Mouse (Mus musculus): ENCODE measurements around the gene Lin7c. TPM values are rescaled to one million over a fixed set of nuclear protein-coding genes. Genes with fewer than 3 reads are reported as not detected.

Gene Lin7c
- polyA plus RNA-seq, 1 experiment from 2014 or later: 126 TPM

DNA sequence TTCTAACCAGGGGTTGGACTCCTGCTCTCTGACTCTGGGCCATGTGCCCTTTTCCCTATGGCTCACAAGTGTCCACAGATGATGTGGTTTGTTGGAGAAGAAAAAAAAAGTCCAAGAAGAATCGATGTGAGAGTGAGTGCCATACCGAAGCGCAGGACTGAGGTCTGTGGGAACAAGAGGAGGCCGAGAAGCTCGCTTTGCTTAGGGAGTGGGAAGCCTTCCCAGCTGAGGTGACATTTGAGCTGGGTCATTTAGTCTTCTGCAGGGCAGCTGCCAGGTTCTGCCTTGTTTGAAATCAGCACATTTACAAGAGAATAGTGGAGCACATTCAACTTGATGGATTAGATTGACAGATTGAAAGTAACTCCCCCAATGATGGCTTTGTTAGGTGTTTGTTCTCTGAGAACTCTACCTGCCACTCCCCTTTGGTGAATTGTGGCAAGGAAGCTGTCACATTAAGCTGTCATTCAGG lies 51.4 kb downstream of the Lin7c start:
- peaks cover 37% of the 10 kb centered on the region for H3K27me3 ChIP-seq (ENCODE audit: control insufficient read depth, insufficient read depth, low read length)
- H3K4me2 ChIP-seq (ENCODE audit: low read depth, low read length, severe bottlenecking): no peak overlapping the region
- no peaks in the 10 kb centered on the region; the same call in 1 of the 2 replicates for H3K9me3 ChIP-seq (ENCODE audit: control insufficient read depth, low read length)
- no peak overlapping the region for H3K4me3 ChIP-seq (ENCODE audit: low read depth, low read length)
- H3K27ac ChIP-seq (ENCODE audit: low read depth, low read length): no peak overlapping the region
- H3K36me3 ChIP-seq (ENCODE audit: control insufficient read depth, insufficient read depth, low read length): no peaks in the 10 kb centered on the region
- WGBS: 7% methylated on average over 5 of the region's 5 CpGs
- DNase-seq (ENCODE audit: low spot score) (peak; percentile 55), ATAC-seq (replicated peaks; ENCODE audit: low FRiP score) (peak; percentile 61)
- H3K9ac ChIP-seq (ENCODE audit: low read length): no peak overlapping the region
- H3K4me1 ChIP-seq (replicated peaks; ENCODE audit: control insufficient read depth, insufficient read depth, low read length): peaks cover 7% of the 10 kb centered on the region; the same call in 1 of the 2 replicates

- H3K4me1 ChIP-seq (replicated peaks; ENCODE audit: control insufficient read depth, insufficient read depth, low read length): peaks cover 7% of the 10 kb centered on the region; the same call in 1 of the 2 replicates
- H3K27me3 ChIP-seq (ENCODE audit: control insufficient read depth, insufficient read depth, low read length): peaks cover 42% of the 10 kb centered on the region
- no peaks in the 10 kb centered on the region; the same call in 1 of the 2 replicates for H3K9me3 ChIP-seq (ENCODE audit: control insufficient read depth, low read length)
- DNase-seq (ENCODE audit: low spot score) (no peak), ATAC-seq (replicated peaks; ENCODE audit: low FRiP score) (peak; percentile 87)
- H3K4me2 ChIP-seq (ENCODE audit: low read depth, low read length, severe bottlenecking): peak overlapping the region; percentile 26; the same call in 1 of the 2 replicates
- H3K36me3 ChIP-seq (ENCODE audit: control insufficient read depth, insufficient read depth, low read length): no peaks in the 10 kb centered on the region
- H3K4me3 ChIP-seq (ENCODE audit: low read depth, low read length): no peak overlapping the region
- peak overlapping the region; percentile 25; the same call in 1 of the 2 replicates for H3K27ac ChIP-seq (ENCODE audit: low read depth, low read length)
- H3K9ac ChIP-seq (ENCODE audit: low read length): no peak overlapping the region
- WGBS: 18% methylated on average over 8 of the region's 8 CpGs
Observed at GRCm38 (mm10) chr2:109942810-109943570, 52.3 kb downstream of the Lin7c start.

DNA sequence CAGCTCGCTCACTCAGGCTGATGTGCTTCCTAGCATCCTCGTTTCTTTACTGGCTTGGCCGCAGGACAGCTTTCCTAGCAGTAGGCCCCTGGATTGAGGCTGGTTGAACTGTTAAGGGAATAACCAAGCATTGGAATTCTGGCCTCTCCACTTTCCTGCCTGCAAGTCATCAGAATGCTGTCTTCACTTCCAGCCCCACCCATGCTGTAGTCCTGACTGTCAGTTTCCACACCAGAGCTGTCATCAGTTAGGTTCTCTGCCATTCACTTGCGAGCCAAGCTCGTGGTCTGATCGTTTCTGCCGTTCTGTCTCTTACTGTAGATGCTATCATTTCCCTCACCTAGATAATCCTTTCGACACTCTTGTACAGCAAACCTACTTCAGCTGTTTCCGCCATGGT lies 54.3 kb downstream of the Lin7c start:
- Histone ChIP-seq H3K4me1 (replicated peaks; ENCODE audit: control insufficient read depth, insufficient read depth, low read length) (peaks cover 7% of the 10 kb centered on the region; the same call in 1 of the 2 replicates), H3K9me3 (ENCODE audit: control insufficient read depth, low read length) (no peaks in the 10 kb centered on the region; the same call in 1 of the 2 replicates), H3K9ac (ENCODE audit: low read length) (no peak overlapping the region), H3K27me3 (ENCODE audit: control insufficient read depth, insufficient read depth, low read length) (peaks cover 45% of the 10 kb centered on the region), H3K36me3 (ENCODE audit: control insufficient read depth, insufficient read depth, low read length) (no peaks in the 10 kb centered on the region), H3K4me2 (ENCODE audit: low read depth, low read length, severe bottlenecking) (no peak overlapping the region), H3K27ac (ENCODE audit: low read depth, low read length) (no peak overlapping the region), H3K4me3 (ENCODE audit: low read depth, low read length) (no peak overlapping the region)
- ATAC-seq (replicated peaks; ENCODE audit: low FRiP score) (no peak), DNase-seq (ENCODE audit: low spot score) (no peak)
- 70% methylated on average over 9 of the region's 9 CpGs for WGBS

GRCm38 (mm10) chr2:109945532-109945931 lies 54.9 kb downstream of the Lin7c start:
- 65% methylated on average over 4 of the region's 4 CpGs for WGBS
- Histone ChIP-seq H3K9ac (ENCODE audit: low read length) (no peak overlapping the region), H3K27ac (ENCODE audit: low read depth, low read length) (no peak overlapping the region), H3K27me3 (ENCODE audit: control insufficient read depth, insufficient read depth, low read length) (peaks cover 50% of the 10 kb centered on the region), H3K9me3 (ENCODE audit: control insufficient read depth, low read length) (no peaks in the 10 kb centered on the region; the same call in 1 of the 2 replicates), H3K4me1 (replicated peaks; ENCODE audit: control insufficient read depth, insufficient read depth, low read length) (peaks cover 7% of the 10 kb centered on the region; the same call in 1 of the 2 replicates), H3K4me3 (ENCODE audit: low read depth, low read length) (no peak overlapping the region), H3K4me2 (ENCODE audit: low read depth, low read length, severe bottlenecking) (no peak overlapping the region), H3K36me3 (ENCODE audit: control insufficient read depth, insufficient read depth, low read length) (no peaks in the 10 kb centered on the region)
- ATAC-seq (replicated peaks; ENCODE audit: low FRiP score) (no peak), DNase-seq (ENCODE audit: low spot score) (no peak)

- WGBS: 93% methylated on average over 6 of the region's 6 CpGs
Observed at GRCm38 (mm10) chr2:109946426-109946825, 55.8 kb downstream of the Lin7c start.

DNA sequence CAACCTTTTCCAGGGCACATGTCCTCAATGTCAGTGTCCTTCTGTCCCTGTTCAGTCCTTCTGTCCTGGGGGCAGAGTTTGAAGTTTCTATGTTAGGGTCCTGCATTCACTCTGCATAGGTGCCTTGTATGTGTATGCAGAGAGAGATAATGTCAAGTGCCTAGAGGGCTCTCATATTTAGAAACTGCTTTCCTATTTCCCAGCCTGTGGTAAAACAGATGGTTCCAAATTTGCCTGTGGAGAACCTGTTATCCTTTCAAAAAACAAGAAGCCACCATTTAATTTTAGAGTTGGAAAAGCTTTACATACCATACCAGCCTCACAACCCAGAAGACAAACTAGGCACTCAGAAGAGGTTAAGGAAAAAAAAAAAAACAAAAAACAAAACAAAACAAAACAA lies 58.9 kb downstream of the Lin7c start:
- ATAC-seq (replicated peaks; ENCODE audit: low FRiP score): no peak
- no peaks in the 10 kb centered on the region; the same call in 1 of the 2 replicates for H3K9me3 ChIP-seq (ENCODE audit: control insufficient read depth, low read length)
- H3K36me3 ChIP-seq (ENCODE audit: control insufficient read depth, insufficient read depth, low read length): no peaks in the 10 kb centered on the region
- no peak overlapping the region for H3K27ac ChIP-seq (ENCODE audit: low read depth, low read length)
- peaks cover 2% of the 10 kb centered on the region; the same call in 1 of the 2 replicates for H3K4me1 ChIP-seq (replicated peaks; ENCODE audit: control insufficient read depth, insufficient read depth, low read length)
- H3K27me3 ChIP-seq (ENCODE audit: control insufficient read depth, insufficient read depth, low read length): peaks cover 70% of the 10 kb centered on the region
- H3K4me2 ChIP-seq (ENCODE audit: low read depth, low read length, severe bottlenecking): no peak overlapping the region
- H3K9ac ChIP-seq (ENCODE audit: low read length): no peak overlapping the region
- DNase-seq (ENCODE audit: low spot score): no peak
- no peak overlapping the region for H3K4me3 ChIP-seq (ENCODE audit: low read depth, low read length)

More at GRCm38 (mm10) chr2:109946426-109946825, 55.8 kb downstream of the Lin7c start:
- Histone ChIP-seq H3K4me3 (ENCODE audit: low read depth, low read length) (no peak overlapping the region), H3K27me3 (ENCODE audit: control insufficient read depth, insufficient read depth, low read length) (peaks cover 58% of the 10 kb centered on the region), H3K36me3 (ENCODE audit: control insufficient read depth, insufficient read depth, low read length) (no peaks in the 10 kb centered on the region), H3K9me3 (ENCODE audit: control insufficient read depth, low read length) (no peaks in the 10 kb centered on the region; the same call in 1 of the 2 replicates), H3K4me2 (ENCODE audit: low read depth, low read length, severe bottlenecking) (no peak overlapping the region), H3K9ac (ENCODE audit: low read length) (no peak overlapping the region), H3K4me1 (replicated peaks; ENCODE audit: control insufficient read depth, insufficient read depth, low read length) (peaks cover 7% of the 10 kb centered on the region; the same call in 1 of the 2 replicates), H3K27ac (ENCODE audit: low read depth, low read length) (no peak overlapping the region)
- no peak for DNase-seq (ENCODE audit: low spot score)
- no peak for ATAC-seq (replicated peaks; ENCODE audit: low FRiP score)

DNA sequence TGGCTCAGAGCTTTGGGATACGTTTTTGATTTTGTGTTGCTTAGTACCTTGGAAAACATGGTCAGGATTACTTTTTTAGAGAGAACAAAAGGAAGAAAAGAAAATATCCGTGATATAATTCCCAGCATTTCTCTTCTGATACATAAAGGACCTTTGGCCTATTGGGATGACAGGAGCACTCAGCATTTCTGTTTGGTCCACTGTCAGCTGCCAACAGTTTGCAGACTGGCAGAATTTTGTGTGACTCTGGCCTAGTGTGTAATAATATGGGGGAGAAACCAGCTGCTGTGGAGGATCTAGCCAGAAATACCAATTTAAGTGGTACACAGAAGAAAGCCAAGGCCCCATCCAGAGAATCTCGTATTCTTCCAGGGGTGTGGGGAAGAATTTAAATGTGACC lies 59.7 kb downstream of the Lin7c start:
- H3K4me1 ChIP-seq (replicated peaks; ENCODE audit: control insufficient read depth, insufficient read depth, low read length): peaks cover 2% of the 10 kb centered on the region; the same call in 1 of the 2 replicates
- H3K4me3 ChIP-seq (ENCODE audit: low read depth, low read length): no peak overlapping the region
- H3K36me3 ChIP-seq (ENCODE audit: control insufficient read depth, insufficient read depth, low read length): no peaks in the 10 kb centered on the region
- no peaks in the 10 kb centered on the region; the same call in 1 of the 2 replicates for H3K9me3 ChIP-seq (ENCODE audit: control insufficient read depth, low read length)
- WGBS: 67% methylated on average over 3 of the region's 3 CpGs
- H3K4me2 ChIP-seq (ENCODE audit: low read depth, low read length, severe bottlenecking): no peak overlapping the region
- ATAC-seq (replicated peaks; ENCODE audit: low FRiP score): no peak
- H3K27me3 ChIP-seq (ENCODE audit: control insufficient read depth, insufficient read depth, low read length): peaks cover 67% of the 10 kb centered on the region
- no peak overlapping the region for H3K9ac ChIP-seq (ENCODE audit: low read length)
- H3K27ac ChIP-seq (ENCODE audit: low read depth, low read length): no peak overlapping the region
- DNase-seq (ENCODE audit: low spot score): no peak
